Mouse (Mus musculus): Measurements from ENCODE around the gene Zcchc24.

Gene Zcchc24

DNA sequence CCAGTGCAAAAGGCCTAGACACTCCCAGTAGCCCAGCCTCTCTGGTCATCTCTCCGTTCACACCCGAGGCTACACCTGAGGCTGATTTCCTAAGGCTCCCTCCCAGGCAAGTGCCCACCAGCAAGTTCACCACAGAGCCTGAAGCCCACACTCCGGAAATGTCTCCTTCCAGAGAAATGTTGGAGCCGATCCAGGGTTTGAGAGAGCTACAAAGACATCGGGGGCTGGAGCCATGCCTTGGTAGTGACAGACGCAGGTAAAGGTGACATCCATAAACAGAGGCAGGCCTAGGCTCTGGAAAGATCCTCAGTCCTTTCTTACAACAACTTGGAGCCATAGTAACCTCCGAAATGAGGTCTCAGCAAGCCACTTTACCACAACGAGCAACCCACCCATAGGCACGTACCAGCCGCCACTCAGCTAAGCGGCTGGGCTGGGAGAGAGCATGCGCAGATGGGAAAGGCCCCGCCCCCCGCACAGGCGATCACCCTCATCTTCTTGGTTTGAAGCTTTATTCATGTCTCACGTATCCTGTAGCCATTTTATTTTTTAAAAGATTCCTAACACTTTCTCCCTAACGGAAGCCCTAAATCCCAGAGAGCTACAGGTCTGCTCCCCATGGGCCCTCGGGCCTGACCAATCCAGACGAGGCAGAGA, 103.4 kb downstream of the Zcchc24 start:
- DNase-seq (ENCODE audit: low spot score) = no peak

GRCm38 (mm10) chr14:25664310-25664695, 104.5 kb downstream of the Zcchc24 start:
- DNase-seq (ENCODE audit: low spot score) = no peak

- DNase-seq (ENCODE audit: low spot score) = no peak
Observed at GRCm38 (mm10) chr14:25663649-25664309, 105.1 kb downstream of the Zcchc24 start.

Data from left cerebral cortex, adult 11 months (tissue).